Mouse (Mus musculus) megakaryocyte, embryonic 14.5 days (primary cell): ENCODE results near the gene Tle3. TPM values are rescaled to one million over a fixed set of nuclear protein-coding genes. Genes with fewer than 3 reads are reported as not detected.

Experiments
- H3K27me3 ChIP-seq: replicated peaks from 2 replicates; pipeline ENCODE3; 2012; ENCODE audit warnings: inconsistent platforms
- H3K36me3 ChIP-seq: replicated peaks from 2 replicates; pipeline ENCODE3; 2012; ENCODE audit warnings: low read length, inconsistent platforms, mixed read lengths
- H3K4me1 ChIP-seq: 2 replicates; pipeline ENCODE4 v1.6.1; 2012; ENCODE audit warnings: inconsistent platforms
- H3K4me3 ChIP-seq: replicated peaks from 2 replicates; pipeline ENCODE3; 2012; ENCODE audit warnings: moderate library complexity, mild to moderate bottlenecking, inconsistent platforms
- H3K9me3 ChIP-seq: 2 replicates; pipeline ENCODE4 v1.6.1; 2012; ENCODE audit warnings: inconsistent platforms
- FLI1 ChIP-seq: IDR thresholded peaks from 2 replicates; pipeline ENCODE4 v1.6.1; 2012; ENCODE audit warnings: low read length, inconsistent platforms, mixed read lengths
- GATA1 ChIP-seq: IDR thresholded peaks from 3 replicates; pipeline ENCODE4 v1.6.1; 2012; ENCODE audit warnings: mixed read lengths, low read length, inconsistent platforms, borderline replicate concordance
- polyA plus RNA-seq: library from polyadenylated mRNA; stranded (reverse); fragments of >175 nt; gene quantifications from 2 replicates; pipeline ENCODE4 v1.2.3, GENCODE M21; 2012; ENCODE audit warnings: low replicate concordance; ENCODE audit not compliant: insufficient read depth

The Tle3 gene
- polyA plus RNA-seq, 1 experiment: 60.7 TPM

GRCm38 (mm10) chr9:61427051-61427450 lies 54.9 kb downstream of the Tle3 start:
- TF ChIP-seq FLI1: no peak
- no peak for TF ChIP-seq GATA1
- H3K4me1 ChIP-seq: peaks cover 10% of the 10 kb centered on the region
- peaks cover 61% of the 10 kb centered on the region for H3K27me3 ChIP-seq

GRCm38 (mm10) chr9:61427901-61428300 lies 55.7 kb downstream of the Tle3 start:
- Histone ChIP-seq H3K4me1 (peaks cover 10% of the 10 kb centered on the region), H3K4me3 (no peak overlapping the region), H3K27me3 (peaks cover 69% of the 10 kb centered on the region), H3K36me3 (no peaks in the 10 kb centered on the region), H3K9me3 (peaks cover 31% of the 10 kb centered on the region)
- TF ChIP-seq FLI1 (no peak), GATA1 (no peak)

More at GRCm38 (mm10) chr9:61427051-61427450, 54.9 kb downstream of the Tle3 start:
- peaks cover 28% of the 10 kb centered on the region for H3K9me3 ChIP-seq
- no peak overlapping the region for H3K4me3 ChIP-seq
- H3K36me3 ChIP-seq: no peaks in the 10 kb centered on the region

- Histone ChIP-seq H3K36me3 (no peaks in the 10 kb centered on the region), H3K27me3 (peaks cover 90% of the 10 kb centered on the region), H3K4me1 (peaks cover 5% of the 10 kb centered on the region), H3K4me3 (no peak overlapping the region), H3K9me3 (peaks cover 31% of the 10 kb centered on the region)
- TF ChIP-seq GATA1 (no peak), FLI1 (no peak)
Measured at GRCm38 (mm10) chr9:61431830-61432229, 59.7 kb downstream of the Tle3 start.

- Histone ChIP-seq H3K4me1 (no peaks in the 10 kb centered on the region), H3K27me3 (peaks cover 94% of the 10 kb centered on the region), H3K36me3 (no peaks in the 10 kb centered on the region), H3K9me3 (peaks cover 31% of the 10 kb centered on the region), H3K4me3 (no peak overlapping the region)
- TF ChIP-seq GATA1 (no peak), FLI1 (no peak)
Measured at GRCm38 (mm10) chr9:61433206-61433605, 61.0 kb downstream of the Tle3 start.

- H3K9me3 ChIP-seq: peaks cover 25% of the 10 kb centered on the region
- H3K27me3 ChIP-seq: peaks cover 94% of the 10 kb centered on the region
- H3K4me3 ChIP-seq: no peak overlapping the region
- TF ChIP-seq GATA1: no peak
- TF ChIP-seq FLI1: no peak
- no peaks in the 10 kb centered on the region for H3K4me1 ChIP-seq
- H3K36me3 ChIP-seq: no peaks in the 10 kb centered on the region
Measured at GRCm38 (mm10) chr9:61434062-61434461, 61.9 kb downstream of the Tle3 start.

GRCm38 (mm10) chr9:61435191-61435989 lies 63.2 kb downstream of the Tle3 start:
- no peaks in the 10 kb centered on the region for H3K36me3 ChIP-seq
- peaks cover 18% of the 10 kb centered on the region for H3K9me3 ChIP-seq
- TF ChIP-seq FLI1 (no peak), GATA1 (no peak)
- no peak overlapping the region for H3K4me3 ChIP-seq
- H3K4me1 ChIP-seq: no peaks in the 10 kb centered on the region
- H3K27me3 ChIP-seq: peaks cover 94% of the 10 kb centered on the region

- H3K4me3 ChIP-seq: no peak overlapping the region
- no peaks in the 10 kb centered on the region for H3K36me3 ChIP-seq
- no peak for TF ChIP-seq FLI1
- TF ChIP-seq GATA1: no peak
- H3K4me1 ChIP-seq: no peaks in the 10 kb centered on the region
- H3K27me3 ChIP-seq: peaks cover 94% of the 10 kb centered on the region
- peaks cover 11% of the 10 kb centered on the region for H3K9me3 ChIP-seq
Measured at GRCm38 (mm10) chr9:61436104-61436503, 63.9 kb downstream of the Tle3 start.

- TF ChIP-seq GATA1 (no peak), FLI1 (no peak)
- Histone ChIP-seq H3K4me3 (no peak overlapping the region), H3K9me3 (peaks cover 4% of the 10 kb centered on the region; the same call in 1 of the 2 replicates), H3K36me3 (no peaks in the 10 kb centered on the region), H3K27me3 (peaks cover 93% of the 10 kb centered on the region), H3K4me1 (no peaks in the 10 kb centered on the region)
Measured at GRCm38 (mm10) chr9:61436761-61437160, 64.6 kb downstream of the Tle3 start.

GRCm38 (mm10) chr9:61439092-61439491 lies 66.9 kb downstream of the Tle3 start:
- H3K4me3 ChIP-seq: no peak overlapping the region
- no peaks in the 10 kb centered on the region; the same call in 1 of the 2 replicates for H3K4me1 ChIP-seq
- peaks cover 91% of the 10 kb centered on the region for H3K27me3 ChIP-seq
- TF ChIP-seq GATA1 (no peak), FLI1 (no peak)
- no peaks in the 10 kb centered on the region for H3K9me3 ChIP-seq
- no peaks in the 10 kb centered on the region for H3K36me3 ChIP-seq

GRCm38 (mm10) chr9:61439979-61440378 lies 67.8 kb downstream of the Tle3 start:
- Histone ChIP-seq H3K27me3 (peaks cover 93% of the 10 kb centered on the region), H3K4me1 (no peaks in the 10 kb centered on the region; the same call in 1 of the 2 replicates), H3K9me3 (no peaks in the 10 kb centered on the region), H3K36me3 (no peaks in the 10 kb centered on the region), H3K4me3 (no peak overlapping the region)
- no peak for TF ChIP-seq GATA1
- no peak for TF ChIP-seq FLI1
